Mouse (Mus musculus): ENCODE data around the gene Mrpl52. TPM values are rescaled to one million over a fixed set of nuclear protein-coding genes. Genes with fewer than 3 reads are reported as not detected.

Gene Mrpl52
- polyA plus RNA-seq, 1 experiment from 2014 or later = 329 TPM

GRCm38 (mm10) chr14:54426003-54426688 lies 563 bp upstream of the Mrpl52 start:
- WGBS = 31% methylated on average over 14 of the region's 14 CpGs
- Histone ChIP-seq H3K4me2 (peak overlapping the region; percentile 89), H3K27me3 (replicated peaks; ENCODE audit: control insufficient read depth, insufficient read depth, low read length) (peaks cover 5% of the 10 kb centered on the region; the same call in 1 of the 2 replicates), H3K27ac (ENCODE audit: low read depth, low read length) (peak overlapping the region; percentile 91), H3K36me3 (ENCODE audit: control insufficient read depth, insufficient read depth, low read length) (peaks cover 5% of the 10 kb centered on the region; the same call in 1 of the 2 replicates), H3K4me3 (ENCODE audit: low read depth, low read length) (peak overlapping the region; percentile 96), H3K9me3 (ENCODE audit: control insufficient read depth, low read length) (no peaks in the 10 kb centered on the region), H3K9ac (ENCODE audit: low read depth, low read length) (peak overlapping the region; percentile 95), H3K4me1 (replicated peaks; ENCODE audit: control insufficient read depth, insufficient read depth, low read length) (peaks cover 38% of the 10 kb centered on the region)
- ATAC-seq (replicated peaks; ENCODE audit: low FRiP score) = no peak; the same call in 1 of the 2 replicates
- DNase-seq (ENCODE audit: low spot score) = no peak

GRCm38 (mm10) chr14:54427696-54428095 lies 987 bp downstream of the Mrpl52 start:
- peak overlapping the region; percentile 95 for H3K9ac ChIP-seq (ENCODE audit: low read depth, low read length)
- ATAC-seq (replicated peaks; ENCODE audit: low FRiP score) = no peak
- H3K4me3 ChIP-seq (ENCODE audit: low read depth, low read length) = peak overlapping the region; percentile 96
- H3K36me3 ChIP-seq (ENCODE audit: control insufficient read depth, insufficient read depth, low read length) = peaks cover 5% of the 10 kb centered on the region; the same call in 1 of the 2 replicates
- no peaks in the 10 kb centered on the region for H3K9me3 ChIP-seq (ENCODE audit: control insufficient read depth, low read length)
- H3K4me2 ChIP-seq = peak overlapping the region; percentile 89
- peaks cover 20% of the 10 kb centered on the region for H3K27me3 ChIP-seq (replicated peaks; ENCODE audit: control insufficient read depth, insufficient read depth, low read length)
- no peak overlapping the region; the same call in 1 of the 2 replicates for H3K27ac ChIP-seq (ENCODE audit: low read depth, low read length)
- H3K4me1 ChIP-seq (replicated peaks; ENCODE audit: control insufficient read depth, insufficient read depth, low read length) = peaks cover 46% of the 10 kb centered on the region
- DNase-seq (ENCODE audit: low spot score) = no peak
- WGBS = 86% methylated on average over 7 of the region's 7 CpGs

GRCm38 (mm10) chr14:54428421-54428820 lies 1.7 kb downstream of the Mrpl52 start:
- Histone ChIP-seq H3K4me3 (ENCODE audit: low read depth, low read length) (0 out of 2 replicates have a peak overlapping the region, but pooled peaks have one; percentile 5), H3K9ac (ENCODE audit: low read depth, low read length) (no peak overlapping the region), H3K36me3 (ENCODE audit: control insufficient read depth, insufficient read depth, low read length) (peaks cover 5% of the 10 kb centered on the region; the same call in 1 of the 2 replicates), H3K4me2 (peak overlapping the region; percentile 0; the same call in 1 of the 2 replicates), H3K4me1 (replicated peaks; ENCODE audit: control insufficient read depth, insufficient read depth, low read length) (peaks cover 53% of the 10 kb centered on the region), H3K27me3 (replicated peaks; ENCODE audit: control insufficient read depth, insufficient read depth, low read length) (peaks cover 27% of the 10 kb centered on the region), H3K9me3 (ENCODE audit: control insufficient read depth, low read length) (no peaks in the 10 kb centered on the region), H3K27ac (ENCODE audit: low read depth, low read length) (no peak overlapping the region)
- WGBS = 88% methylated on average over 5 of the region's 5 CpGs
- no peak for ATAC-seq (replicated peaks; ENCODE audit: low FRiP score)
- no peak for DNase-seq (ENCODE audit: low spot score)

DNA sequence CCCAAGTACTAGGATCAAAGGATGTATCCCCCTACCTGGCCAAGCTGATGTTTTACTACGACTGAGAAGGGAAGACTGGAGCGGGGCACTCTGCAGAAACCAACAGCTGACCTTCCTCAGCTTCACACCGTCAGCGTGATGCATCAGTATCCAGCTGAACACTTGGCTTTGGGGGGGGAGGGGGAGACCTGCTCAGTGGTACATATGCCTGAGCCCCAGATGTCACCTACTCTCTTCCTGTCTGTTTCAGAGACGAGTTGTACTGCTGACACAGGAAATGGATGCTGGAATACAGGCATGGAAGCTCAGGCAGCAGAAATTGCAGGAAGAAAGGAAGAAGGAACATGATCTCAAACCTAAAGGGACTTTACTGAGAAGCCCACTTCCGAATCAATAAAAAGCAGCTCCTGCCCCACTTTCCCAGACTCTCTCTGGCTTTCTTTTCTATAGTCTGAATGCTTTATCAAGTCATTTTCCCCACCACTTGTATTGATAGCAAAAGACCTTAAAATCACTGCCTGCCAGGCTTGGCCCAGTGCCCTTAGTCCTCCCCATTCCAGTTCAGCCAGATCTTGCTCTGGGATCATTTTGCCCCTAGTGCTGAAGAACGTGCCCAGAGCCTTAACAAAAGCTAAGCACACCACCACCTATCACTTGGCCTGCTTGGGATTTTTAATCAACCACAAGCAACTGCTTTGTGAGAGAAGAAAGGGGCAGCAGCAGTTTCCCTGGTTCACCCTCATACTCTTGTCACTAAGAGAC lies 2.8 kb downstream of the Mrpl52 start:
- Histone ChIP-seq H3K4me2 (peak overlapping the region; percentile 80; the same call in 1 of the 2 replicates), H3K36me3 (ENCODE audit: control insufficient read depth, insufficient read depth, low read length) (peaks cover 5% of the 10 kb centered on the region; the same call in 1 of the 2 replicates), H3K9ac (ENCODE audit: low read depth, low read length) (no peak overlapping the region), H3K9me3 (ENCODE audit: control insufficient read depth, low read length) (no peaks in the 10 kb centered on the region), H3K27me3 (replicated peaks; ENCODE audit: control insufficient read depth, insufficient read depth, low read length) (peaks cover 33% of the 10 kb centered on the region), H3K4me3 (ENCODE audit: low read depth, low read length) (no peak overlapping the region), H3K27ac (ENCODE audit: low read depth, low read length) (peak overlapping the region; percentile 92), H3K4me1 (replicated peaks; ENCODE audit: control insufficient read depth, insufficient read depth, low read length) (peaks cover 57% of the 10 kb centered on the region)
- 61% methylated on average over 7 of the region's 7 CpGs for whole genome bisulfite sequencing
- DNase-seq (ENCODE audit: low spot score) (no peak), ATAC-seq (replicated peaks; ENCODE audit: low FRiP score) (no peak)

- H3K36me3 ChIP-seq (ENCODE audit: control insufficient read depth, insufficient read depth, low read length) = peaks cover 5% of the 10 kb centered on the region; the same call in 1 of the 2 replicates
- DNase-seq (ENCODE audit: low spot score) (no peak), ATAC-seq (replicated peaks; ENCODE audit: low FRiP score) (no peak)
- peaks cover 47% of the 10 kb centered on the region for H3K4me1 ChIP-seq (replicated peaks; ENCODE audit: control insufficient read depth, insufficient read depth, low read length)
- 6% methylated on average over 18 of the region's 18 CpGs for WGBS
- peak overlapping the region; percentile 89 for H3K9ac ChIP-seq (ENCODE audit: low read depth, low read length)
- H3K4me2 ChIP-seq = peak overlapping the region; percentile 80
- peak overlapping the region; percentile 73 for H3K4me3 ChIP-seq (ENCODE audit: low read depth, low read length)
- peaks cover 33% of the 10 kb centered on the region for H3K27me3 ChIP-seq (replicated peaks; ENCODE audit: control insufficient read depth, insufficient read depth, low read length)
- H3K27ac ChIP-seq (ENCODE audit: low read depth, low read length) = peak overlapping the region; percentile 92
- no peaks in the 10 kb centered on the region for H3K9me3 ChIP-seq (ENCODE audit: control insufficient read depth, low read length)
Measured at GRCm38 (mm10) chr14:54430406-54431145, 3.9 kb downstream of the Mrpl52 start.

- DNase-seq (ENCODE audit: low spot score) (peak; percentile 70), ATAC-seq (replicated peaks; ENCODE audit: low FRiP score) (no peak)
- WGBS = under 1% methylated on average over 48 of the region's 49 CpGs
- Histone ChIP-seq H3K36me3 (ENCODE audit: control insufficient read depth, insufficient read depth, low read length) (peaks cover 10% of the 10 kb centered on the region; the same call in 1 of the 2 replicates), H3K27me3 (replicated peaks; ENCODE audit: control insufficient read depth, insufficient read depth, low read length) (peaks cover 33% of the 10 kb centered on the region), H3K9me3 (ENCODE audit: control insufficient read depth, low read length) (no peaks in the 10 kb centered on the region), H3K4me3 (ENCODE audit: low read depth, low read length) (peak within 1 kb of the TSS; percentile 73), H3K4me2 (peak within 1 kb of the TSS; percentile 80), H3K4me1 (replicated peaks; ENCODE audit: control insufficient read depth, insufficient read depth, low read length) (peaks cover 43% of the 10 kb centered on the region), H3K9ac (ENCODE audit: low read depth, low read length) (peak within 1 kb of the TSS; percentile 89), H3K27ac (ENCODE audit: low read depth, low read length) (peak within 1 kb of the TSS; percentile 92)
Measured at GRCm38 (mm10) chr14:54431334-54432077, 4.8 kb downstream of the Mrpl52 start, which contains the start of gene Mmp14. TSS of gene Mmp14 (plus strand) at chr14:54431612.

DNA sequence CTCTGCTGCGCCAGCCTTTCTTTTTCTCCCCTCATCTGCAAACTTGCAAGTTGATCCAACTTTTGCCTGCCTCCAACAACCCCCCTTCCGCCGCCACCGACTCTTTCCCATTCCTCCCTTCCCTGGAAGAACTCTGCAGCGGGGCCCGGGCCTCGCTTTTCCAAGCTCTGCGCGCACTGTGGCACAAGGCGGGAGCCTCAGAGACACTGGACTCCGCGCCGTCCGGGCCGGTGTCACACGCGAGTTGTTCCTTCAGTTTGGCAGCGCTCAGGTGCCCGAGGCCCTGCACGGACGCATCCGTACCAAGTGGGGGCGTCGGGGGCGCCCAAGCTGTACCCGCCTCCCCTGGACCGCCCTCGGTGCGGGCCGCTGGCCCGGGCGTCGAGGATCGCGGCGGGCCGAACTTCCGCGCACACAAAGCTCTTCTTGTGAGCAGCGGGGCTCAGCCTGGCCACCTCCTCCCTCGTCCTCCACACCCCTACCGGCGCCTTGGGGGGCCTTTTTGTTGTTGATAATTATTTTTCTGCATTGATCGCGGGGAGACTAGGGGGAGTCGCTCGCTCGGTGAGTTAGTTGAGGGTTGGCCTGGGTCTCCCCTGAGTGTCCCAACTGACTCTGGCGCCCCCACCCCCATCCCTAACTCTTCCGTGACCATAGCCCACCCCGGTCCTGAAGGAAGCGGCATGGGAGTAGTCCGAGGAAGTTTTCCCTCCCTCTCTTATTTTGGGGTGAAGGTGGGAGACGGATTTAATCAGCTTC lies 5.5 kb downstream of the Mrpl52 start:
- Histone ChIP-seq H3K9ac (ENCODE audit: low read depth, low read length) (peak overlapping the region; percentile 89), H3K4me3 (ENCODE audit: low read depth, low read length) (peak overlapping the region; percentile 73), H3K4me1 (replicated peaks; ENCODE audit: control insufficient read depth, insufficient read depth, low read length) (peaks cover 43% of the 10 kb centered on the region), H3K9me3 (ENCODE audit: control insufficient read depth, low read length) (no peaks in the 10 kb centered on the region), H3K4me2 (peak overlapping the region; percentile 80), H3K27ac (ENCODE audit: low read depth, low read length) (peak overlapping the region; percentile 92), H3K27me3 (replicated peaks; ENCODE audit: control insufficient read depth, insufficient read depth, low read length) (peaks cover 33% of the 10 kb centered on the region), H3K36me3 (ENCODE audit: control insufficient read depth, insufficient read depth, low read length) (peaks cover 10% of the 10 kb centered on the region; the same call in 1 of the 2 replicates)
- ATAC-seq (replicated peaks; ENCODE audit: low FRiP score) (no peak), DNase-seq (ENCODE audit: low spot score) (peak; percentile 62)
- 4% methylated on average over 54 of the region's 54 CpGs for whole genome bisulfite sequencing
